Mouse (Mus musculus): ENCODE results near the gene AU041133.
"Not testable (repeated sequence)": the region's sequence is repeated elsewhere in the genome, so short reads cannot be mapped to it uniquely, and the experiment has no call there.

The AU041133 gene

DNA sequence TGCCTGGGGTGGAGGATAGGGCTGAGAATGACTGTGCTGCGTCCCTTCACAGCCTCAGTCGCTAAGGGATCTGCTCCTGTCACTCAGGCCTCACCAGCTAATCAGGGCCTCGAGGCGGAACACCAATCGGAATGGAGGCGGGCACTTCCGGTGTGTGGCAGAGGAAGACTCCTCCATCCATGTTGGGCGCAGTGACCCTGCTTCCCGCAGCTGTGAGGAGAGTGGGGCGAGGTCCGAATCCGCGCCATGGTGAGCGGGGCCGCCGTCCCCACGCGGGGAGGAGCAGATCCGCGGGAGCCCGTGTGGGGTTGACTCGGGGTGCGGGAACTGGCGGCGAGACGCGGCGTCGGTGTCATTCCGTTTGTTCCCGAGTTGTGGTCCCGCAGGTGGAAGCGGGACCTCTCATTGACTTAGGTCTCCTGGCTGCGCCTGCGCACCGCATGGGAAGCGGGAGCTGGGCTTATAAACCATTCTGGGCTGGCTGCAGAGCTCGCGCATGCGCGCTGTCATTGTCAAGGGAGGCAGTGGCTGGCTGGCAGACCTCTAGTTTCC lies at the start of gene AU041133:
Gene AU041133 (plus strand): TSS at position 164 of the 552 bp plus-strand sequence.
- in situ Hi-C loops (cut with MboI, MseI): no loop called here

DNA sequence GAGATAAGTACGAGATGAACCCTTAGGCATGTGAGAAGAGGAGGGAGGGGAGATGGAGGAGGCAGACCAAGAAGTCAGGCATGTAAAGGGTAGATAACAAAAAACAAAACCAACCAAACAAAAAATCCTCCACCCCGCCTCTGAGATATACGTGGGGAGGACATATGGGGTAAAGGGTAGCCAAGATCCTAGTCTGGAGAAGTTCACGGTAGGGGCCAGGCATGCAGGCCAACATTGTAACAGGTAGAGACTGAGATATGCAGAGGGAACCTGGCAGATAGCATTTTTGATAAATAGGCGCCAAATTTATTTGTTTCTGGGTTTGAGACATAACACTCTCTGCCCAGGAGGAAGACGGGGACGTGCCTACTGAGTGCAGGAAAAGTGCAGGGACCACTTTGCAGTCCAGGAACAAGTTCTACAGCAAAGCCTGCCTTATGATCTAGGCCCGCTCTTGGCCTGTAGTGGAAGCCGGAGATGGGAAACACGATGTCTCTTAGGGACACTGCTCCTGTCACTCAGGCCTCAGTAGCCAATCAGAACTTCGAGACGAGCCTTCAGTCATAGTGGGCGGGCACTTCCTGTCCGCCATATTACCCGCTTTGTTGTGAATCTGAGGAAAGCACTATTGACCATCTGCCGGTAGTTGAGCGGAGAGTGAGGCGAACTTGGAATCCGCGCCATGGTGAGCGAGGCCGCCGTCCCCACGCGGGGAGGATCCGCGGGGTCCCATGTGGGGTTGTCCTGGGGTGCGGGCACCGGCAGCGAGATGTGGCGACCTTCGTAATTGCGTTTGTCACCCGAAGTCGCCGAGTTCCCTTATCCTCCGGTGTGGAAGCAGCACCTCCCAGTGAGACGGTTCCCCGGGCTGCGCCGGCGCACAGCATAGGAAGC lies 44.8 kb upstream of the AU041133 start, which contains the start of gene BC024063:
Gene BC024063 (plus strand): TSS at position 626 of the 894 bp plus-strand sequence.
- in situ Hi-C loops (cut with MboI, MseI): not testable (repeated sequence)

DNA sequence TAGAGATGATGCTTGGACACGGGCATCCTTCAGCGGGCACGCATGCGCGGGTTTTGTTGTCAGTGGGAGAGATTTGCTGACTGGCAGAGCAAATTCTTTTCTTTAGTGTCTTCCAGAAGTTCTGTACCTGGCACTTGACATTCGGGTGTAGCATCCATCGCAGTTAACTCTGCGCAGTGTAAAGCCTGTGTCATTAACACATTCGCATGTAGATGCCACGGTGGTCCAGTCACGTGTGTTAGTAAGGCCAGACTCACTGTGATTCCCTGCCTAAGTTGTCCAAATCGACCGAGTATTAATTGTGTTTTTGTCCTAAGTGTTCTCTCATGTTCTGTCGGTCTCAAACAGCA lies 44.2 kb upstream of the AU041133 start:
- in situ Hi-C loops (cut with MboI, MseI): not testable (repeated sequence)

DNA sequence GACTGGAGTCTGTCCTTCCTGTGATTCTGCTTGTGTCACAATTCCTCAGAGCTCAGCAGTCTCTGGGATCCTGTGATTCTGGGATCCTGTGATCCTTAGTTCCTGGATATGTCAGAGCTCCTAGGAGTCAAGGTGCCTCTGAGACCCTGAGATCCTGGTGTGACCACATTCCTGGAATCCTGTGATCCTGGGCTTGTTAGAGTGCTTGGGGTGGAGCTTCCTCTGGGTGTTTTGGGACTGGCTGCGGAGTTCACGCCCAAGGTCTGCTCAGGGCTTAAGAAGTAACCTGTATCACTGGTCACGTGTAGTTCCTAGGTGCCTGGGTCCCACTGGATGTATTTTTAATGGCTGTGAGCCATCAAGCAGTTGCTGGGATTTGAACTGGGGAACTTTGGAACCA lies 10.6 kb upstream of the AU041133 start:
- in situ Hi-C loops (cut with MboI, MseI): no loop called here

DNA sequence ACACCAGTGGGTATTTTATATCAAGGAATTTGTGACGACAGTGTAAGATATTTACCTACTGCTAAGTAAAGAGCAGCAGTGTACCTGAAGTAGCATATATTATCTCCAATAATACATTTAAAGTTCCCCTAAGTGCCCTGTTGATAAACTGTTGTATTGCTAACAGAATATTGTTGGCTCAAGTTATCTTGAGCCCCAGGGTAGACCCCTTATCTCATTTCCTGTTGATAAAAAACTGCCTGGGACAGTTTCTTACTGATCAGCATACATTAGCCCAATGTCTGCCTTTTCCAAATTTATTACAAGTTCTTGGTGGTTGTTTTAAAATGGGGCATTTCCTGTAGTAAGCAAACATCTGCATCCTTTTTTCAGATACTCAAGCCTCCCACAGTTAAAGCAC lies 17.5 kb downstream of the AU041133 start:
- in situ Hi-C loops (cut with MboI, MseI): no loop called here

DNA sequence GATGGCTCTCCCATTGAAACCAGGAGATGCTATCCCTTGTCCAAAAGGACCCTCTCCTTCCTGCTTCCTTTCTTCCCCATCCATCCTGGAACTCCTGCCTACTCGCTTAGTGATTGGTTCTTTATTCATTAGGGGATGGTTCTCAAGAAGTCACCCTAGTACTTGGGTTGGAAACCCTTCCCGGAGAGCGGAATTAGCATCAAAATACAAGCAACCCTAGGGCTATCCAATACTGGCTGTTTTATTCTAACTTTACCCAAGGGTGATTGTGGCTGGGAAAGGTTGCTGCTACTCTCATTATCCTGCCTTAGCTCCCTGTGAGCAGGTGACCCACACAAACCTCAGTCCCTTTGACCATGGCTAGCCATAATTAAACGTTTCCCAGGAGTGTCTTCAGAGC lies 19.8 kb downstream of the AU041133 start:
- in situ Hi-C loops (cut with MboI, MseI): no loop called here

DNA sequence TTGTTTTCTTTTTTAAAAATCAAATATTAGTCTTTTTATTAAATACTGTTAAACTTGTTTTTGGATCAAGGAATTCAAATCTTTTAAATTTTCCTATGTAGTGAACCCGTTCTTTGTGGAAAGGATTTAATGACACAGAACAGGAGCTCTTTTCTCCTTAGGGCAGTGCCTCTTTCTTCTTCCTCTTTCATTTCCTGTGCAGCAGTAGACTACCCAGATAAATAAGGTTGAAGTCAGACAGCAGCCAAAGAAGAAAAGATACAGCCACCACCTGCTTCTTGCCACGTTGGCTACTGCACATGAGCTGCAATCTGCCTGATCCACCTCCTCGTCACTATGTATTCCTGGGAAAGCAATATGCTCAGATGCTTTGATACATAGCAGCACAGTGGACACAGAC lies 40.0 kb downstream of the AU041133 start:
- in situ Hi-C loops (cut with MboI, MseI): no loop called here

DNA sequence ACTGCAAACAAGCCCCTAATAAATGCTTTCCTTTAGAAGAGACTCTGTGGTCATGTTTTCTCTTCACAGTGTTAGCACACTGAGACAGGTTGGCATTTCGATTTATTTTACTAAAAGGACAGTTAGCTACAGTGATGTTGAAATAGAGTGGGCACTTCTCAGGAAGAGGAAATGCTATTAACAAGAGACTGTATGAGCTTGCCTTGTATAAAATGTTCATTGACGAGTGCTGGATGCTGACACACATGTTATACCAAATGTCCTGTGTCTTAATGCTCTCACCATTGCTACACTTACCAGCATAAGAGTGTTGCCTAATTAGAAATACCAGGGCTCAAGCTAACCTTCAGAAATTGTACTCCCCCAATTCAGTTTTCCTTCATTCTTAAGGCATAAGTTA lies 42.0 kb downstream of the AU041133 start:
- in situ Hi-C loops (cut with MboI, MseI): no loop called here

DNA sequence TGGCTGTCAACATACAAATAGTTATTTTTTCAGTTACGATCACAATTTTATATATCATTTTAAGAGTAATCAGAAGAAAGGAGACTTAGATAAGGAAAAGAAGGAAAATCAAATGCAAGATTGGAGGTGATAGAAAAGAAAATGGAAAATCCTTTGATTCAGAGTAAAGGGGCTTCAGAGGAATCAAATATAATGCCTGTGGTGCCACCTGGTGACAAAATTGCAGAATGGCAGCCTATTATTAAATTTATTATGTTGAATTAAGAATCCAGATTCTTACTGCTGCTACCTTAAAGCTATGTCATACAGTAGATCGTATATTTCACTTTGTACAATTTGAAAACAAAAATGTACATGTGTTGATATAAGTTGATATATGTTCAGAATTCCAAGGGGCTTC lies 43.0 kb downstream of the AU041133 start:
- in situ Hi-C loops (cut with MboI, MseI): no loop called here

DNA sequence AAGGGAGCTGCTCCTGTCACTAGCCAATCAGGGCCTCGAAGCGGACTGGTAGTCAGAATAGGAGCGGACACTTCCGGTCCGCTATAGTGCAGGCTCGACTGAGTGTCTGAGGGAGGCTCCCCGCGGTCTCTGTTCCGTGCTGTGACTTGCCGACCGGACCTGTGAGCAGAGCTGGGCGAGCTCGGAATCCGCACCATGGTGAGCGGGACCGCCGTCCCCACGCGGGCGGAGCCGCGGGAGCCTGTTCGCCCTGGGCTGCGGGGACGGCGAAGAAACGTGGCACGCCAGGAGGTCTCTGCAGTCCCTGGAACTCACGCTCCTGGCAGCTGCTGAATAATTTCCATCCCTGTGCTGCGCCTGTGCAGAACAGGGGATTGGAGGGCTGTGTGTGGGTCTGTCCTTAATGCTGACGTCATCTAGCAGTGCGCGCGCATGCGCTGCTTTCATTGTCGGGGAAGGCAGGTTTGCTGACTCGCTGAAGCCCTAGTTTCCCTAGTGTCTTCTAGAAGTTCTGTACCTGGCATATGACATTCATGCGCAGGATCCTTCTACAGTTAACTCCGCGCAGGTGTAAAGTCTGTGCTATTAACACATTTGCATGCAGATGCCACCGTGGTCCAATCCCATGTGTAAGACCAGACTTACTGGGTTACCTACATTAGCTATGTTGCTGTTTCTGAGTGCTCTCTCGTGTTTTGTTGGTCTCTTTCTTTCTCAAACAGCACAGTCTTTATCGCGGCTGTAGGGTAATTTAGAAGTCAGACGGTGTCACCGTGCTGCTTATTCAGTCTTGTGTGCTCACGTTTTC lies 50.6 kb downstream of the AU041133 start:
- in situ Hi-C loops (cut with MboI, MseI): loop anchor here in 1 of 2 experiments (5.0 kb wide), 1 partner anchor 131 kb away; the partner anchor contains the start of gene Zfp873

Data from T-helper 17 cell (primary cell).